Mouse (Mus musculus) lung, adult 2 months (tissue): ENCODE data around the gene Rreb1.

Experiments
- CTCF ChIP-seq: fragments of 200-500 bp; IDR thresholded peaks from 2 replicates; pipeline ENCODE4 v1.5.1; 2011; ENCODE audit warnings: mild to moderate bottlenecking, low read length, control low read depth; ENCODE audit not compliant: insufficient read depth
- POLR2A ChIP-seq: fragments of 200-500 bp; IDR thresholded peaks from 2 replicates; pipeline ENCODE4 v1.6.1; 2011; ENCODE audit warnings: low read depth, mild to moderate bottlenecking, control low read depth, low read length, borderline replicate concordance; ENCODE audit errors: extremely low read depth

DNA sequence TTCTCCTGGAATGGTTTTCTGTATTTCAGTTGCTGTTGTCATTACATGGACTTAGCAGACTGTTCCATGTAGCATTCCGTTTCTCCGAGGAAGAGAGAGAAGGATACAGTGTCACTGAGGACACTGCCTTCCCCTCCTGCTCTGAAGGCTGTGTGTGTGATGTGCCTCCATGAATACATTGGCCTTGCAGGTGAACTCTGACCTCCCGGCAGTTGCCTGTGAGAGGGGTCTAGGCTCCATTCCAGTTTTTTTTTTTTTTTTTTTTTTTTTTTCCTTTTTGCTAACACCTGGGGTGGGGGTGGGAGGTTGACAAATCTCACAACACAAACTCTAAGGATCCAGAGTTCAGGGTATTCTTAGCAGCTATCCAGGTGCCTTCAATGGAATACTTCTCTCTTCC is 124.8 kb downstream of the Rreb1 start:
- no peak for TF ChIP-seq CTCF
- no peak for TF ChIP-seq POLR2A
